Mouse (Mus musculus) lung, postnatal 0 days (tissue): ENCODE results near the gene Lipa. TPM values are rescaled to one million over a fixed set of nuclear protein-coding genes. Genes with fewer than 3 reads are reported as not detected.
A peak's percentile ranks its signal among the peaks of the same experiment; 100 is the strongest.

Experiments
- ATAC-seq: fragments of 200-750 bp; cut with Nextera tagmentation; 2 replicates; pipeline ENCODE4 v1.8.0; 2017; ENCODE audit warnings: moderate library complexity
- DNase-seq: peaks from one replicate; pipeline ENCODE4 v3.0.0-alpha.2; 2016; ENCODE audit warnings: low spot score
- H3K27ac ChIP-seq: fragments of 300-500 bp; sonication (generic); 2 replicates; pipeline ENCODE4 v1.5.1; 2014; ENCODE audit warnings: antibody characterized with exemption, mild to moderate bottlenecking, low read length, mixed read lengths
- H3K27me3 ChIP-seq: fragments of 300-500 bp; sonication (generic); replicated peaks from 2 replicates; pipeline ENCODE4 v1.6.1; 2014; ENCODE audit warnings: low read length, mixed read lengths; ENCODE audit not compliant: insufficient read depth
- H3K36me3 ChIP-seq: fragments of 300-500 bp; sonication (generic); 2 replicates; pipeline ENCODE4 v1.6.1; 2014; ENCODE audit warnings: low read length, mixed read lengths; ENCODE audit not compliant: insufficient read depth
- H3K4me1 ChIP-seq: fragments of 300-500 bp; sonication (generic); 2 replicates; pipeline ENCODE4 v1.6.1; 2014; ENCODE audit warnings: antibody characterized with exemption, low read depth, low read length, mixed read lengths; ENCODE audit not compliant: insufficient read depth
- H3K4me2 ChIP-seq: fragments of 300-500 bp; sonication (generic); replicated peaks from 2 replicates; pipeline ENCODE4 v1.6.1; 2014; ENCODE audit warnings: low read depth, mild to moderate bottlenecking, low read length, moderate library complexity, mixed read lengths
- H3K4me3 ChIP-seq: fragments of 300-500 bp; sonication (generic); 2 replicates; pipeline ENCODE4 v1.5.1; 2014; ENCODE audit warnings: low read depth, low read length
- H3K9ac ChIP-seq: fragments of 300-500 bp; sonication (generic); replicated peaks from 2 replicates; pipeline ENCODE4 v1.6.1; 2014; ENCODE audit warnings: low read depth, mild to moderate bottlenecking
- H3K9me3 ChIP-seq: fragments of 300-500 bp; sonication (generic); 2 replicates; pipeline ENCODE4 v1.6.1; 2016; ENCODE audit warnings: low read length, mixed read lengths
- CTCF ChIP-seq: IDR thresholded peaks from 2 replicates; pipeline ENCODE4 v1.5.1; 2016; ENCODE audit warnings: antibody characterized with exemption, mild to moderate bottlenecking
- EP300 ChIP-seq: IDR thresholded peaks from 2 replicates; pipeline ENCODE4 v1.6.1; 2016; ENCODE audit warnings: antibody characterized with exemption, mild to moderate bottlenecking, control low read depth
- WGBS: fragments of 180-500 bp; shearing (Covaris S2); extraction: QIAGEN DNeasy Blood & Tissue Kit; methylation state at CpG from one replicate; pipeline ENCODE4 v1.1.7; 2014; 5-methylcytosine and 5-hydroxymethylcytosine counted together
- polyA plus RNA-seq: library from polyadenylated mRNA; unstranded; fragments of >200 nt; fragmentation: Nextera tagmentation; extraction: Ambion mirVana; gene quantifications from 2 replicates; pipeline ENCODE4 v1.2.1, GENCODE M21; 2015

Lipa gene
- polyA plus RNA-seq, 1 experiment from 2014 or later = 46.4 TPM

- ATAC-seq = no peak
- H3K9ac ChIP-seq = no peak overlapping the region
- no peak for TF ChIP-seq CTCF
- TF ChIP-seq EP300 = no peak
- 95% methylated on average over 4 of the region's 4 CpGs for WGBS
- H3K27ac ChIP-seq = no peak overlapping the region
- H3K4me1 ChIP-seq = no peaks in the 10 kb centered on the region
- no peak for DNase-seq
- H3K4me2 ChIP-seq = no peak overlapping the region
- no peaks in the 10 kb centered on the region for H3K36me3 ChIP-seq
- no peaks in the 10 kb centered on the region for H3K27me3 ChIP-seq
- H3K4me3 ChIP-seq = no peak overlapping the region
- H3K9me3 ChIP-seq = no peaks in the 10 kb centered on the region
Measured at GRCm38 (mm10) chr19:34532061-34532751, 4.9 kb upstream of the Lipa start.

GRCm38 (mm10) chr19:34526321-34526923 lies 852 bp downstream of the Lipa start:
- Histone ChIP-seq H3K27ac (peak overlapping the region; percentile 79), H3K9me3 (no peaks in the 10 kb centered on the region), H3K4me3 (peak overlapping the region; percentile 65), H3K4me1 (no peaks in the 10 kb centered on the region), H3K9ac (0 out of 2 replicates have a peak overlapping the region, but pooled peaks have one; percentile 61), H3K36me3 (no peaks in the 10 kb centered on the region), H3K4me2 (peak overlapping the region; percentile 81), H3K27me3 (no peaks in the 10 kb centered on the region)
- TF ChIP-seq EP300 = no peak
- peak; percentile 49 for TF ChIP-seq CTCF
- peak; percentile 22 for ATAC-seq
- DNase-seq = peak; percentile 37
- WGBS = 3% methylated on average over 11 of the region's 11 CpGs

- H3K27ac ChIP-seq = no peak overlapping the region
- H3K9ac ChIP-seq = no peak overlapping the region
- WGBS = 44% methylated on average over 9 of the region's 9 CpGs
- H3K9me3 ChIP-seq = no peaks in the 10 kb centered on the region
- ATAC-seq = no peak
- H3K4me1 ChIP-seq = no peaks in the 10 kb centered on the region
- no peaks in the 10 kb centered on the region for H3K27me3 ChIP-seq
- no peak overlapping the region for H3K4me3 ChIP-seq
- no peak for DNase-seq
- TF ChIP-seq EP300 = no peak
- TF ChIP-seq CTCF = no peak
- H3K36me3 ChIP-seq = no peaks in the 10 kb centered on the region
- peak overlapping the region; percentile 18; the same call in 1 of the 2 replicates for H3K4me2 ChIP-seq
Measured at GRCm38 (mm10) chr19:34524646-34525045, 2.6 kb downstream of the Lipa start.

- no peak for DNase-seq
- Histone ChIP-seq H3K9ac (no peak overlapping the region), H3K4me2 (no peak overlapping the region), H3K36me3 (no peaks in the 10 kb centered on the region), H3K27ac (no peak overlapping the region), H3K27me3 (no peaks in the 10 kb centered on the region), H3K4me1 (no peaks in the 10 kb centered on the region), H3K4me3 (no peak overlapping the region), H3K9me3 (no peaks in the 10 kb centered on the region)
- WGBS = 58% methylated on average over 12 of the region's 12 CpGs
- TF ChIP-seq EP300 (0 out of 2 replicates have a peak, but pooled peaks have one; percentile 8), CTCF (no peak)
- ATAC-seq = no peak
Measured at GRCm38 (mm10) chr19:34523106-34523725, 4.1 kb downstream of the Lipa start.

- Histone ChIP-seq H3K4me1 (no peaks in the 10 kb centered on the region), H3K4me3 (no peak overlapping the region), H3K9me3 (no peaks in the 10 kb centered on the region), H3K27ac (no peak overlapping the region), H3K27me3 (no peaks in the 10 kb centered on the region), H3K36me3 (no peaks in the 10 kb centered on the region), H3K9ac (no peak overlapping the region), H3K4me2 (no peak overlapping the region)
- ATAC-seq (no peak), DNase-seq (no peak)
- 80% methylated on average over 1 of the region's 1 CpGs for WGBS
- no peak for TF ChIP-seq CTCF
- no peak for TF ChIP-seq EP300
Measured at GRCm38 (mm10) chr19:34521978-34522377, 5.3 kb downstream of the Lipa start.

GRCm38 (mm10) chr19:34521361-34521760 lies 5.9 kb downstream of the Lipa start:
- Histone ChIP-seq H3K27ac (no peak overlapping the region), H3K4me2 (no peak overlapping the region), H3K27me3 (no peaks in the 10 kb centered on the region), H3K9ac (no peak overlapping the region), H3K9me3 (no peaks in the 10 kb centered on the region), H3K36me3 (no peaks in the 10 kb centered on the region), H3K4me3 (no peak overlapping the region), H3K4me1 (no peaks in the 10 kb centered on the region)
- DNase-seq (no peak), ATAC-seq (no peak)
- WGBS = 65% methylated on average over 2 of the region's 2 CpGs
- TF ChIP-seq EP300 (no peak), CTCF (no peak)
